Mouse (Mus musculus): ENCODE results near the gene Zbtb20.

The Zbtb20 gene

GRCm38 (mm10) chr16:43190390-43190789 is 314.7 kb downstream of the Zbtb20 start:
- in situ Hi-C loops (cut with MboI, MseI) = no loop called here

- in situ Hi-C loops (cut with MboI, MseI) = no loop called here
Observed at GRCm38 (mm10) chr16:43191060-43191850, 315.6 kb downstream of the Zbtb20 start.

- in situ Hi-C loops (cut with MboI, MseI) = no loop called here
Observed at GRCm38 (mm10) chr16:43193631-43194239, 318.1 kb downstream of the Zbtb20 start.

- in situ Hi-C loops (cut with MboI, MseI) = no loop called here
Observed at GRCm38 (mm10) chr16:43217336-43218006, 341.8 kb downstream of the Zbtb20 start.

- in situ Hi-C loops (cut with MboI, MseI) = no loop called here
Observed at GRCm38 (mm10) chr16:43219367-43219766, 343.7 kb downstream of the Zbtb20 start.

GRCm38 (mm10) chr16:43221313-43221712 is 345.6 kb downstream of the Zbtb20 start:
- in situ Hi-C loops (cut with MboI, MseI) = no loop called here

GRCm38 (mm10) chr16:43230253-43230652 is 354.6 kb downstream of the Zbtb20 start:
- in situ Hi-C loops (cut with MboI, MseI) = no loop called here

- in situ Hi-C loops (cut with MboI, MseI) = no loop called here
Observed at GRCm38 (mm10) chr16:43234249-43234648, 358.6 kb downstream of the Zbtb20 start.

- in situ Hi-C loops (cut with MboI, MseI) = no loop called here
Observed at GRCm38 (mm10) chr16:43235317-43235716, 359.6 kb downstream of the Zbtb20 start.

GRCm38 (mm10) chr16:43235721-43236159 is 360.1 kb downstream of the Zbtb20 start:
- in situ Hi-C loops (cut with MboI, MseI) = no loop called here

- in situ Hi-C loops (cut with MboI, MseI) = no loop called here
Observed at GRCm38 (mm10) chr16:43237551-43237950, 361.9 kb downstream of the Zbtb20 start.

GRCm38 (mm10) chr16:43247026-43247425 is 371.3 kb downstream of the Zbtb20 start:
- in situ Hi-C loops (cut with MboI, MseI) = no loop called here

GRCm38 (mm10) chr16:43253077-43253476 is 377.4 kb downstream of the Zbtb20 start:
- in situ Hi-C loops (cut with MboI, MseI) = no loop called here

GRCm38 (mm10) chr16:43253746-43254145 is 378.1 kb downstream of the Zbtb20 start:
- in situ Hi-C loops (cut with MboI, MseI) = no loop called here

- in situ Hi-C loops (cut with MboI, MseI) = no loop called here
Observed at GRCm38 (mm10) chr16:43256191-43256899, 380.7 kb downstream of the Zbtb20 start.

- in situ Hi-C loops (cut with MboI, MseI) = no loop called here
Observed at GRCm38 (mm10) chr16:43256900-43257281, 381.2 kb downstream of the Zbtb20 start.

GRCm38 (mm10) chr16:43259466-43259865 is 383.8 kb downstream of the Zbtb20 start:
- in situ Hi-C loops (cut with MboI, MseI) = no loop called here

- in situ Hi-C loops (cut with MboI, MseI) = no loop called here
Observed at GRCm38 (mm10) chr16:43260862-43261261, 385.2 kb downstream of the Zbtb20 start.

- in situ Hi-C loops (cut with MboI, MseI) = no loop called here
Observed at GRCm38 (mm10) chr16:43274057-43274595, 398.4 kb downstream of the Zbtb20 start.

- in situ Hi-C loops (cut with MboI, MseI) = no loop called here
Observed at GRCm38 (mm10) chr16:43276764-43277163, 401.1 kb downstream of the Zbtb20 start.

GRCm38 (mm10) chr16:43286319-43286718 is 410.6 kb downstream of the Zbtb20 start:
- in situ Hi-C loops (cut with MboI, MseI) = no loop called here

Data from T-helper 1 cell (primary cell).